Mouse (Mus musculus): ENCODE data around the gene Phlda3. TPM values are rescaled to one million over a fixed set of nuclear protein-coding genes. Genes with fewer than 3 reads are reported as not detected.

The Phlda3 gene
- polyA plus RNA-seq, 1 experiment from 2014 or later = 82.1 TPM

- H3K4me2 ChIP-seq (replicated peaks; ENCODE audit: low read depth, low read length) = peak within 1 kb of the TSS; percentile 97
- WGBS = under 1% methylated on average over 63 of the region's 63 CpGs
- H3K4me1 ChIP-seq (ENCODE audit: control insufficient read depth, insufficient read depth, low read length) = peaks cover 10% of the 10 kb centered on the region; the same call in 1 of the 2 replicates
- ATAC-seq (ENCODE audit: insufficient number of reproducible peaks, insufficient read depth, low FRiP score, low read depth) = peak; percentile 85
- no peaks in the 10 kb centered on the region for H3K9me3 ChIP-seq (ENCODE audit: control insufficient read depth, low read depth, low read length)
- peaks cover 18% of the 10 kb centered on the region; the same call in 1 of the 2 replicates for H3K27me3 ChIP-seq (ENCODE audit: control insufficient read depth, insufficient read depth, low read length)
- H3K36me3 ChIP-seq (ENCODE audit: control insufficient read depth, insufficient read depth, low read length) = no peaks in the 10 kb centered on the region
- peak within 1 kb of the TSS; percentile 54 for H3K4me3 ChIP-seq (ENCODE audit: low read depth, low read length)
- peak within 1 kb of the TSS; percentile 48 for H3K9ac ChIP-seq (replicated peaks; ENCODE audit: low read depth, low read length)
- peak within 1 kb of the TSS; percentile 74; the same call in 1 of the 2 replicates for H3K27ac ChIP-seq (ENCODE audit: low read length)
Measured at GRCm38 (mm10) chr1:135818481-135819086, 52.7 kb downstream of the Phlda3 start, which contains the start of gene Lad1. Lad1 (plus strand) TSS chr1:135818598.

Other genes starting within 250 kb of the Phlda3 start
- 25.6 and 25.8 TPM in 2 replicates for gene Nav1, start 158.8 kb upstream of the Phlda3 start, polyA plus RNA-seq (2014; fragmentation: Nextera tagmentation; extraction: Ambion mirVana)
- gene Csrp1, start 46.1 kb upstream of the Phlda3 start, polyA plus RNA-seq (2014; fragmentation: Nextera tagmentation; extraction: Ambion mirVana) = 232 and 265 TPM in 2 replicates
- 1.9 and 3.2 TPM in 2 replicates for gene Tnni1, start 13.3 kb downstream of the Phlda3 start, polyA plus RNA-seq (2014; fragmentation: Nextera tagmentation; extraction: Ambion mirVana)
- 58.2 and 60.5 TPM in 2 replicates for gene Lad1, start 52.5 kb downstream of the Phlda3 start, polyA plus RNA-seq (2014; fragmentation: Nextera tagmentation; extraction: Ambion mirVana)
- gene Tnnt2, start 70.2 kb downstream of the Phlda3 start, polyA plus RNA-seq (2014; fragmentation: Nextera tagmentation; extraction: Ambion mirVana) = 10.4 and 14.6 TPM in 2 replicates
- 5.7 and 7.5 TPM in 2 replicates for gene Pkp1, start 153.1 kb downstream of the Phlda3 start, polyA plus RNA-seq (2014; fragmentation: Nextera tagmentation; extraction: Ambion mirVana)
- gene Igfn1, start 240.2 kb downstream of the Phlda3 start, polyA plus RNA-seq (2014; fragmentation: Nextera tagmentation; extraction: Ambion mirVana) = 0.13 and 0.19 TPM in 2 replicates
- 127 and 136 TPM in 2 replicates for gene Tmem9, start 242.0 kb downstream of the Phlda3 start, polyA plus RNA-seq (2014; fragmentation: Nextera tagmentation; extraction: Ambion mirVana)

Measured in stomach, embryonic 14.5 days (tissue).